Mouse (Mus musculus): ENCODE results near the gene Tfip11.

DNA sequence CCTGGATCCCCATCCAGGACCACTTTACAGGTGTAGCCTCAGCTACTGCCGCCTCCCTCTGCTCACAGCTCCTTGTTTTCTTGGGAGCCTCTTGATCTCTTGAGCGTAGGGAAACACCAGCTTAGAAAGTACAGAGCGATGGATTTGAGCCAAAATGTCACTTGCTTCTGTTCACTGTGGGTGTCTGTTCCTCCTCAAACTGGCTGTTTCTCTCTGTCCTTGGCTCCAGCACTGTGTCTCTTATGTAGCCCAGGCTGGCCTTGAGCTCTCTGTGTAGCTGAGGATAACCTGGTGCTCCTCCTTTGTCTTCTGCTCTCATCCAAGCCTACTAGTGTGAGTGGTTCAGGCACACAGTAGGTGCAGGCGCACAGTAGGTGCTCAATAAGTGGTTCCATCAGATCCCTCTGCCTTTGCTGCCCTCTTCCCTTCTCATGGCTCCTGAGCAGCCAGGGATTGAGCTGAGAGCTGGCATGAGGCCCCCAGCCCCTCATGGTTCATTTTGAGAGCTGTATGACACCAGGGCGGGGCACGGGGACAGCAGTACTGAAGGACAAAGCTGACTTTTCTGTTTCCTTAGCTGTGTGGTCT lies 25.3 kb upstream of the Tfip11 start:
- TF ChIP-seq CTCF (IDR thresholded peaks at IDR 0.05; ENCODE audit: low read depth, low read length) (no peak), POLR2A (IDR thresholded peaks at IDR 0.05; ENCODE audit: borderline replicate concordance, low read depth, low read length) (no peak)
